Mouse (Mus musculus) embryo, embryonic 10.5 days (tissue): ENCODE data around the gene Sp1.

ENCODE experiments used
- DNase-seq: peaks from one replicate; pipeline ENCODE4 v3.0.0-alpha.2; 2015; ENCODE audit warnings: low spot score

Gene Sp1

DNA sequence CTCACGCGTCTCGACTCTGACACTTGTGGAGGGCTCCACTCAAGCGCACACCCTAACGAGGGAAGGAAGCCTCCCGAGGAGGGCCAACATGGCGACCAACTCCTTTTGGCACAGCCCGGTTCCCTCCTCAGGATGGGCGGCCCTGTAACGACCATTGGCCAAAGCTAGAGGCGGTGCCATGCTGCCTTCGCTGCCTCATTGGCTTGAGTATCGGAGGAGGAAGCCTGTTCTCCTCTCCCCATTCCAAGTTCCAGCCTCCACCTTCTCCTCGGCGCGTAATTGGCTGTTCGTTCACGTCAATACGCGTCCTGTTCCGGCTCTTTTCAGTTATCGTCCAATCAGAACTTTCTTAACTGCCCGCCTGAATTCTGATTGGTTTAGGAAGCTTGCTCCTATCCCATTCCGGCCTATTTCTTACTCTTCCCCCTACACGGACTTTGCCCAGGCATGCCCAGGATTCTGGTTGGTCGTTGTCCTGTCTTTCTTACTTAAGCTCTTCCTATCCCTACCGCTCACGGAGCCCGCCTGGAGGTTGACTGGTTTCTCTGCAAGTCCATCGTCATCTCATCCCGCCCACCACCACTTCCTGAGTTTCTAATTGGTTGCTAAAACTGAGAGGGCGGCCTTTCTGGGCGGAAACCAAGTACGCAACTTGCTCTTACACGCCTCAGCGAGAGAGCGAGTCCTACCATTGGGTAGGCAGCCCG lies at the start of gene Sp1:
Gene Sp1, plus strand, starts transcription at position 655 of the 707 bp plus-strand sequence.
- DNase-seq = peak; percentile 100

DNA sequence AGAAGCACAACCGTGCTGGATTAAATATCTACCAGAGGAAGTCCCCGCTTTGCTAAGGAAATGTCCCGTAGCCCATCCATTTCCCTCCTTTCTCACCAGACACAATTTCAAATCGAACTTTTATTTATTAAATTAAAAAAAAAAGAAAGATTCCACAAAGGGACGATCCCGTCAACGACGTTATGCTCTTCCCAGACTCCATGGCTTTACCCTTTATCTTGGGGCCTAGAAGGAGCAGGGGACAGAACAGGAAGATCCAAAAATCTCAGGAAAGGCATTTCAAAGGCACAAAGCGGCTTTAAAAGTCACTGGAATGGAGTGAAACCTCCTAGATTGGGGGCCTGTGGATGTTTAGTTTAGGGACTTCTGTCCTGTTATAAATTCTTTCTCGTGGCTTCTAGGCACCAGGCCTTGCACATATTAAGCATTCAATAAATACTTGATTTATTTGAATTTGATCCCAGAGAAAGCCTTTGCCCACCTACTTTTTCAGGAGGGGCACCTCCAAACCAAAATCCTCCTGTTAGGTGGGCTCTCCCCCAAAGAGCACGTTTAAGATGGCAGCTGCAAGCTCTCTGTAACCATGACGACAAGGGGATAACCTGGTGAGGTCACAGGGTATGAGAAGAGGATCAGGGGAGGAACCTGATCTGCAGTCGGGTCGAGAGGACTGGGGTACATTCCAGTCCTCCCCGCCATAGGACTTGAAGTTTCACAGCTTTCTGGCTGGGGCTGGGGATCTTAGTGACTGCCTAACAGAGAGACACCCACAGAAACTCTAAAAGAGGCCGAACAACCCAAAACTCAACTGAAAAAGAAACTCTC lies 49.2 kb upstream of the Sp1 start:
- peak; percentile 72 for DNase-seq

DNA sequence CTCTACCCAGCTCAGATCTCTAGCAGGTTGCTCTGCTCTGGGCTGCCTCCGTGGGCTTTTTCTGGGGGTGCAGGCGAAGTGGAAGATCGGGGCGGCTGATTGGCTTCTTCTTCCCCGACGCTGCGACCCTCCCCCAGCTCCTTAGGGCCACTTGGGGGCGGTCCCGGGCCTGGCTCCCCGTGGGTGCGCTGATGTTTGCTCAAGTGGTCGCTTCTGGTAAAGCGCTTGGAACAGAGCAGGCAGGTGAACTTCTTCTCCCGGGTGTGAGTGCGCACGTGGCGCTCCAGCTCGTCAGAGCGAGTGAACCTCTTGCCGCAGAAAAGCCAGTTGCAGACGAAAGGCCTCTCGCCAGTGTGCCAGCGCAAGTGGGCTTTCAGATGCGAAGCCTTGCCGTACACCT lies 47.8 kb upstream of the Sp1 start:
- peak; percentile 54 for DNase-seq

DNA sequence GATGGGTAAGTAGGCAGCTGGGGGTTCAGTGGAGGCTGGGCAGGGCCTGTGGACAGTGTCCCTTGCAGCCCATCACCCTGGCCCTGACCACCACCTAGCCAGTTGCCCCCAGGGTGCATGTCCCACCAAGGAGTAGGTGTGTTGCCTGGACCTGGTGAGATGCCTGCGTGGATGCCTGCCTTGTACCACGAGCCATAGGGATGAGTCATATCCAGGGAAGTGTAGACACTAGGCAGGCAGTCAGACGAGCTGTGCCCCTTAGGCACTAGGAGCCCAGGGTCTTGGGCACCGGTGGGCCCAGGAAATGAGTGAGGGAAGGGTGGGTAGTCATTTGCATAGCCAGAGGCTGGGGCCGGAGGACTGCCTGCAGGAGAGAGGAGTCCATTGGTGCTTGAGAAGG lies 47.1 kb upstream of the Sp1 start:
- DNase-seq = no peak

DNA sequence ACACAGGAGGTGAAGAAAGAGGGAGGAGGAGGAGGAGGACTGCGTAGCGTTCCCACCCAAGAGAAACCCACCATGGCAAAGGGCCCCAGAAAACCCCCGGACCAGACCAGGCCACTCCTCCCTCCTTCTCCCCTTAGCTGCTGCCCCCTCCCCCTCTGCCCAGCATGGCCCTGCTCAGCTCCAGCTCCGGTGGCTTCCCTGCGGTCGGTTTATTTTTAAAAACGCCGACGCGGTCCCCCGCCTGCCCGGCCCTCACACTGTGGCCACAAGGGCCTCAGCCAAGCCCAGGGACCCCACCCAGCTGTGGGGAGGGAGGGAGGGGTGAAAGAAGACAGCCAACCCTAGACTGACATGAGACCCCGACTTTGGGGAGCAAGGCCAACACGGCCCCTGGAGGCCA lies 43.3 kb upstream of the Sp1 start:
- DNase-seq = peak; percentile 32

DNA sequence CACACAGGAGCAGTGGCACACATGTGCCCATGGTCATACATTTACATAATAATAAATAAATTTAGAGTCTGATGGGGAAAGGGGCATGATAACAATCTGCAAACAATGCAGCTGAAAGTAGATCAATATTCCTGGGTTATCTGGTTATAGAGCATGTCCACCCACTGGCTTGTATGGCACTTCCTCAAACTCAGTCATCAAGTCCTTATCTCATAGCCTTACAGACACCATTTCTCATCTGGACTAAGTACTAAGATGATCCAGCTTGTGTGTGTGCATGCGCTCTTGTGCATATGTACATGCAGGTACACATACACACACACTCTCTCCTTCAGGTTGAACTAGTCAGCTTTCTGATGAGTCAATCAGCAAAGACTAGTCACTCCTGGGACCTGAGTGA lies 41.3 kb upstream of the Sp1 start:
- no peak for DNase-seq

DNA sequence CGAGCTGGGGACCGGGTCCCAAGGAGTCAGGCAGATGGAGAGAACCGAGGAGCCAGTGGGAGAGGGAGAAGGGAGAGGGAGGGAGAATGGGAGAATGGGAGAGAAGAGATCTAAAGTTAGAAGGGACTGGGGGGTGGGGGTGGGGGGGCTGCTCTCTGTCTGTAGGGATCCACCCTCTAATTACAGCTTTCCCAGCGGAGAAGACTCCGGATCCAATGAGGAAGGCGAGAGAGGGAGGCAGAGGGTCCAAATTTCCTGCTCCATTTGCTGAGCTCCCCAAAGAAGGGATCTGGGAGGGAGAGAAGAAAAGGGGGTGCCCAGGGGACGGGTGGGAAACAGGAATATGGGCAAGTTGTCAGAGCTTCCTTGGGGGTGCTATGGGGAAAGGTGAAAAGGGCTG lies 39.7 kb upstream of the Sp1 start:
- DNase-seq = no peak

DNA sequence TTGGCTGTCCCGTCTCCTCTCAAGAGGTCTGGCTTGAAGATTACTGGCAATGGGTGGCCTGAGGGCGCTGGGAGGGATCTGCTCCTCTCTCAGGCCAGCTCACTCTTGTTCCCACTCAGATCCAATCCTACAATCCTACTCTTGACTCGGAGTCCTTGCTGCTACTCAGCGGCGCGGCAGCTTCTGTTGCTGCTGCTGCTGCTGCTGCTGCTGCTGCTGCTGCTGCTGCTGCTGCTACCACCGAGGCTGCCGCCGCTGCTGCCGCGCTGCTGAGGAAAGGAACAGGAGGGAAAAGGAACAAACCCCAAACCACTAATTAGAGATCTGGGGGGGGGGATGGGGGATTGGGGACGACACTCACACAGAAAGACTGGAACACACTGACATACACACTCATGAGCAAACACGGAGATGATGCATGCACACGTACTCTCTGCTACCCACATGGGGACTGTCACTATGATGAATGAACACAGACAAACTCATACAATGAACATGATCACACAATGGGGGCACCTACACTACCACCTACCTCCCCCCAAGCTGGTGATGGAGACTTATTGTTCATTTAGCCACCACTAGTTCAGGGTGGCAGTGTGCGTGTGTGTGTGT lies 39.1 kb upstream of the Sp1 start, which contains the start of gene Sp7:
Gene Sp7, minus strand, starts transcription at position 450 of the 612 bp plus-strand sequence.
- DNase-seq = peak; percentile 59

DNA sequence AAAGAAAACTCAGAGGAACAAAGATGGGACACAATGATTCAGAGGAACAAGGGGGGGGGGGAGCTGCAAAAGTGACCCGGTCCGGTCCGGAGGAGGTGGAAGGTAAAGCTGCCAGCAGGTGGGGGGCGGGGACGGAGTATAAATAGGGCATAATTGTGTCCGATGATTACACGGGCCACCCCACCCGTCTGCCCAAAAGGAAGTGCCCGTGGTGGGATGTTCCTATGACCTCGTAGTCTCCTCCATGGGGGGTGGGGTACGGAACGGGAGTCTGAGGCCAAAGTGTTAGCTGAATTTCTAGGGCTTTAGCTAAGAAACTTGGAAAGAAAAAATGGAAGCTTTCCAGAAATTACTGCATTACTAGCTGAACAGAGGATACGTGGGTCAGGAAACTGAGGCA lies 36.0 kb upstream of the Sp1 start:
- peak; percentile 16 for DNase-seq

DNA sequence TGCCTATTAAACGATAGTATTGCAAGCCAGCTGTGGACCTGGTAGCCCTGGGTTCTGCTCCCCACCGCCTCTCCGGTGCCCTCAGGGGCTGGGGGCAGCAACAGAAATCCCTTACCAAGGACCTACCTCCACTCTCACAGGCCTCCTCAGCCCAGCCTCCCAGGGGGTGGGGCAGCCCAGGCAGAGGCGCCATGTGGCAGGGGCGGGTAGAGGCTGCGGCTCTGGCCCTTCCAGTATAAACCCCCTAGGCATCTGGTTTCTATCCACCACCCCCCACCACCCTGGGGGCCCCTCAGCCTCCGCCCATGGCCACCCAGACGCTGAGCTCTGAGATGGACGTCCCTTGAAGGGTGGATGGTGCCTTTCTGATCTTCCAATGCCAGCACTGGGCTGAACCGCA lies 35.2 kb upstream of the Sp1 start:
- peak; percentile 49 for DNase-seq

DNA sequence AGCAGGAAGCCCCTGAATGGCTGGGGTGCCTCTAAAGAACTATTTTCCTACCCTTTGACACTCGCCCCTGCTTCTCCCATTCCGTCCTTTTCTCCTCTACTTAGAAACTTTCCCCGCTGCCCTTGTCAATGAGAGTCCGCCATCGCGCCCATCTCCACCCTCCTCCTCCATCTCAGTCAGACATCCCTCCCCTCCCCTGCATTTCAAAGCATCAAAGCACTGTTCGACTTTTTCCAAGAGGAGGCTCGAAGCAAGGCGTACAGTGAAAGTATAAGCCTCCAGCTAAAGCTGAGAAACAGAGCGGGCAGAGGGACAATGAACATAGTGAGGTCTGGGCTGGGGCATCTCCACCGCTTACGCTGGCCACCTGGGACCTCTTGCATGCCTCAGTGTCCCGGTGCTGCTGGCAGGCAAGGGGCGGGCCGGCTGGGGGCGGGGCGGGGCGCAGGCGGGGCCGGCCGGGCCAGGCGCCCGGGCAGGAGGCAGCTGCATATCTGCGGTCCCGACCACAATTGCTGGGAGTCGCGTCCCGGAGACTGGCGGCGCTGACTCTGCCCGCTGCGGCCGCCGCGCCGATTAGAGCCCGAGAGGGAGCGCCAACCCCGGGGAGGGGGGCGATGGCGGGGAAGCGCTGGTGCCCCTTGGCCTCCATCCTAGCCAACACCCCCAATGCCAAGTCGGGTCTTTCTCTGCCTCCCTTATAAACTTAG lies 29.3 kb upstream of the Sp1 start:
- peak; percentile 69 for DNase-seq

DNA sequence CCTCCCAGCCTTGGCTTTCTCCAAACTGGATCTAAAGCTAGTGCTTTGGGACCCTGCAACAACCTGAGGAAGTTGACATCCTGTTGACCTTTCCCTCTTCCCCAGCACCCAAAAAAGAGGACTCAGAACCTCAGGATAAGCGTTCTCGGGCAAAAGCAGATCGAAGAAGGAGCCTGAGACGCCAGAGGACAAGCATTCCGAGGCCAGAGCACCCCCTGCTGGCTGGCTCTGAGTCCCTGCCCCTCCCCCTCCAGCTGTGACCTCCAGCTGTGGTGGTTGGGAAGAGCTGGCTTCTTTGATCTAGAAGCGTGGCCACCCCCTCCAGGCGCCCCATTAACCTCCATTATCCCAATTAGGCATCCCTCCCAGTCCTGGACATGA lies 28.8 kb upstream of the Sp1 start:
- peak; percentile 95 for DNase-seq

DNA sequence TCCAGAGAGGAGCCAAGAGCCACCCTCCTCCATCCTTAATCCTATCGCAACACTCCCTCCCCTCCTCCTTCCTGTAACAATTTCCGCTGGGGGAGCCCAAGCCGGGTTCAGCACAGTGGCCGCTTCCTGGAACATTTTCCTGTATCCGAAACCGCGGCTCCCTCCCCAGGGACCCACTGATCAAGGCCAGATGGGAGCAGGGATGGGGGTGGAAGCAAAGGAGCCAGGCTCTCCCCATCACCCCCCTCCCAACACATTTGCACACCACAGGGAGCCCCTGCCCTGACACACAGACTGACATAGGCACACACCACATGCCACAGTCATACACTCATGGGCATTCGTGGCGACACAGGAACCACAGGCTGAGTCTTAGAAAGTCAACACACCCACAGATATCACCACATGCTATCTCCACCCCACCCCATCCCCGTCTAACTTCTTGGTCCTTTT lies 28.1 kb upstream of the Sp1 start:
- peak; percentile 66 for DNase-seq

DNA sequence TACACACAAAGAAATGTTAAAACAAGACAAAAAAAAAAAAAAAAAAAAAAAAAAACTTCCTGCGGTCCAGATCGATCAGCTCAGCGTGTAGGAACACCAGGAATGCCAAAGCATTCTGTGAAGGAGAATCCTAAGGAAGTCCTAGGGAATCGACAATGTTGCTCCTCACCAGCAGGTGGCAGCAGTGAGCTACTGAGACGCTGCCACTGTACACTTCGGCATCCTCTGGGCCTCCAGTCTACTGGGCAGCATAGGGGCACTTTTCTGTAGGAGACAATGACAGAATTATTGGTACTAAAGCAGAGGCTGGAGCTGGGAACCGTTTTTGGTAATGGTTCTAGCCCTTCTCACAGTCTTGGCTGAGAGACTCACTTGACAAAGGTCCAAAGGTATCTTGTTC lies 24.4 kb upstream of the Sp1 start:
- peak; percentile 96 for DNase-seq

DNA sequence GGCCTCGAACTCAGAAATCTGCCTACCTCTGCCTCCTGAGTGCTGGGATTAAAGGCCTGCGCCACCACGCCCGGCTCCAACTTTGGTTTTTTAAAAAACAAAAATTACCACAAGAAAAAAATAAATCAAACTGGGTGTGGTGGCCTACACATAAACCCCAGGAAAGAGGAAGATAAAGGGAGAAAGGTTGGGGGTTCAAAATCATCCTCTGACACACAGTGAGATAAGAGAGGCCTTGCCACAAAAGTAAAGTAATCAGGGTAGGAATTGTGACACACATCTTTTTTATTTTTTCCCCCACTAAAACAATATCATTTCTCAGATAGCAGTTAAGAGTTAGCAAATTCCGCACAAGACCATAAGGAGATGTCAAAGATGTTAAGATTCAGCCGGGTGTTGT lies 22.3 kb upstream of the Sp1 start:
- no peak for DNase-seq

DNA sequence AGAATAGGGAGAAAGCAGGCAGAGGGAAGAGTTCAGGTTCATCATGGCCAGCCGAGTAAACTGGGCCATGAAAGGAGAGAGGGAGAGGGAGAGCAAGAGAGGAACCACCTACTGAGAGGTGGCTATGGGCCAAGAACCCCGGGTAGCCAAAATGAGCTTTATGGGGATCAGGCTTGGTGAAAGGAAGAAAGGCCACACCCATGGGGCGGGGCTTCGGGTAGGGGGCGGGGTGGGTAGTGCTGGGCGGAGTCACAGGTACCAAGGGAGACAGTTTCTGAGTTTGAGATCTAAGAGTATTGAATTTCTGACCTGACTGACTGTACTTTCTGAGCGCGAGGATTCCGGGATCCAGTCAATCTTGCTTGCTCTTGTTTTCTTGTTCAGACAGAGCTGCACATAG lies 19.3 kb upstream of the Sp1 start:
- DNase-seq = no peak

DNA sequence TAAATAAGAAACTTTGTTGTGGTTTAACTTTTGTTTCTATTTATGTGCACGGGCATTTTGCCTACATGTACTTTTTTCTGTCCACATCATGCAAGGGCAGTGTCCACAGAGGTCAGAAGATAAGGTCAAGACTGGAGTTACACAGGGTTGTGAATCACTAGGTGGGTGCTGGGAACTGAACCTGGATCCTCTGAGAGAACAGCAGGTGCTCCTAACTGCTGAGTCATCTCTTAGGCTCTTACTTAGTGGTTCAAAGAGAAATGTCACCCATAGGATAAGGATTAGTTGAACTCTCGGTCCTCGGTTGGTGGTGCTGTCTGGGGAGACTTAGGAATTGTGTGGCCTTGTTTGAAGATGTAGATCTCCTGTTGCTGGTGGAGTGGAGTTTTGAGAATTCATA lies 17.0 kb upstream of the Sp1 start:
- no peak for DNase-seq

DNA sequence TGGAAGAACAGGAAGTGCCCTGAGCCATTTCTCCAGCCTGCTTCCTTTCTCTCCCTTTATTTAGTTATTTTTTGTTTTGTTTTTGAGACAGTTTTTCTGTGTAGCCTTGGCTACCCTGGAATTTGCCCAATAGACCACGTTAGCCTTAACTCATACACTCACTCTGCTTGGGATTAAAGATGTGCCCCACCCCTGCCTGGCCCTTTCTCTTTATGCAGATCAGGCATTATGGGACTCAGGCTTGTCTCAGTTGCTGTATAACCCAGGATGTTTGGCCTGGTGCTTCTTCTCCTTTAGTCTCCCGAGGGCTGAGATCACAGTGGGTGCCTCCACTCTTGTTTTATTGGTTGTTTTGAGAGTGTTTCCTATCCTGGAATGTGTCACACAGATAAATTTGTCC lies 13.4 kb upstream of the Sp1 start:
- no peak for DNase-seq

DNA sequence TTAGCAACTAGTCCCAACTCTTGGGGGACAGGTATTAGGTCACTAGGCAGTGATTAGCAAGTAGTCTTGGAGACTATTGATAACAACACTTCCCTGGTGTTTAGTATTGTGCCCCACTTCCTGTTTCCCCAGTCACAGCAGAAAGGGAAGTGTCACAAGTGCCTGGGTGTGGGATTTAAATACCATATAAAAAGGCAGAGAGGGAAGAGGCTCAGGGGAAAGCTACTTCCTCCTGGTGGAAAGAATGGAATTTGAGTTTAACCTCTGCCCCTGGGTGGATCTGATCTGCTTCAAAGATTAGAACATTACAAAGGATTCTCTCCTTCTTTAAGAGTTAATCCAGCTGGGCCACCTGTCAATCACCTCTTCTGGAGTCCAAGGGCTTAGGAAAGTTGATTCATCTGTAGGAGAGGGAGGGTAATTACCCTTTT lies 12.3 kb upstream of the Sp1 start:
- peak; percentile 50 for DNase-seq

DNA sequence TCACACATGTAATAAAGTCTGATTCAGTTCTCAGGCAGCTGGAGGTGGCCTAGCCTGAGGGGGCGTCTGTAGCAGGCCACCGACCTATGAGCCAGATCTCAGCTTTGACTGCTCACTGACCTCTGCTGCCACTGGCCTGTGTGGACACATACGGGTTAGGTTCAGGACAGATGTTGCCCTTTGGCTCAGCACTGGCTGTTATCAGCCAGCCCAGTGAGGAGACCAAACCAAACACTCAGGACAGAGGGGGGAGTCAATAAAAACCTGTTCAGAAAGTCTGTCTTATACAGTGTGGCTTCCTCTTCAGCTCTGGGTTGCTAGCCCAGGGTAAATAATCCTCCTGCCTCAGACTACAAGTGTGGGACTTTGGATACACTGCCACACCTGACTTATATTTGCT lies 10.9 kb upstream of the Sp1 start:
- DNase-seq = peak; percentile 61

DNA sequence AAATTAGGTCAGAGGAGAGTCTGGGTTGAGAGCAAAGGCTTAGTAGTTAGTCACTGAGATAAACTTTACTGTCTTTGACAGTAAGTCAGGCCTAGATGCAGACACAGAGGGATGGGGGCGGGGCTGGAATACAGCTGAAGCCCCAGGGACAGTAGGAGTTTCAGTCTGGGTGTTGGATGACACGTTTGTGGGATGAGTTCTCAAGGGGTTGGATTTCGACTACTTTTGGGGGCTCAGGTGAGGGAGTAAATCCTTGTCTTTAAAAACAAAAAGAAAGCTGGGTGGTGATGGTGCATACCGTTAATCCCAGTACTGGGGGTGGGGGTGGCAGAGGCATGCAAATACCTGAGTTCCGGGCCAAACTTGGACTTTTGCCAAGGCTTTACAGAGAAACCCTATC lies 7.3 kb upstream of the Sp1 start:
- DNase-seq = peak; percentile 30
